Mouse (Mus musculus) limb, embryonic 10.5 days (tissue): ENCODE measurements at regions not wholly inside any gene's neighbourhood (a gene's known extent, or its start where the extent isn't known, plus 50 kb on each side); places are given as distances from the start of the nearest gene placed in this dataset.

Experiments
- DNase-seq: peaks from one replicate; pipeline ENCODE4 v3.0.0-alpha.2; 2017; ENCODE audit warnings: low spot score
- H3K27ac ChIP-seq: fragments of 300-500 bp; sonication (generic); 2 replicates; pipeline ENCODE4 v1.5.1; 2016; ENCODE audit warnings: mild to moderate bottlenecking
- H3K27me3 ChIP-seq: fragments of 300-500 bp; sonication (generic); 2 replicates; pipeline ENCODE4 v1.6.1; 2016; ENCODE audit warnings: low read depth, mild to moderate bottlenecking; ENCODE audit not compliant: poor library complexity, severe bottlenecking
- H3K36me3 ChIP-seq: fragments of 300-500 bp; sonication (generic); 2 replicates; pipeline ENCODE4 v1.6.1; 2016; ENCODE audit warnings: mild to moderate bottlenecking, moderate library complexity
- H3K4me1 ChIP-seq: fragments of 300-500 bp; sonication (generic); 2 replicates; pipeline ENCODE4 v1.6.1; 2016
- H3K4me3 ChIP-seq: fragments of 300-500 bp; sonication (generic); 2 replicates; pipeline ENCODE4 v1.5.1; 2016; ENCODE audit warnings: mild to moderate bottlenecking, moderate library complexity
- H3K9me3 ChIP-seq: fragments of 300-500 bp; sonication (generic); replicated peaks from 2 replicates; pipeline ENCODE4 v1.6.1; 2016; ENCODE audit warnings: mild to moderate bottlenecking
- WGBS: fragments of 180-500 bp; shearing (Covaris S2); methylation state at CpG from one replicate; pipeline ENCODE4 v1.1.7; 2016; 5-methylcytosine and 5-hydroxymethylcytosine counted together

- H3K27ac ChIP-seq = no peak overlapping the region
- no peak for DNase-seq
- H3K27me3 ChIP-seq = no peaks in the 10 kb centered on the region
- H3K9me3 ChIP-seq = no peaks in the 10 kb centered on the region
- WGBS = 84% methylated on average over 2 of the region's 2 CpGs
- H3K4me3 ChIP-seq = no peak overlapping the region
- H3K36me3 ChIP-seq = no peaks in the 10 kb centered on the region
- peaks cover 24% of the 10 kb centered on the region for H3K4me1 ChIP-seq
Observed at GRCm38 (mm10) chr4:12780254-12780653, 608.4 kb upstream of the Fam92a start.

- WGBS = 91% methylated on average over 1 of the region's 1 CpGs
Observed at GRCm38 (mm10) chr4:12779211-12779610, 607.4 kb upstream of the Fam92a start.

GRCm38 (mm10) chr4:12778163-12778562 is 606.3 kb upstream of the Fam92a start:
- no peak overlapping the region for H3K27ac ChIP-seq
- no peak for DNase-seq
- H3K4me1 ChIP-seq = peaks cover 39% of the 10 kb centered on the region
- H3K9me3 ChIP-seq = no peaks in the 10 kb centered on the region
- 84% methylated on average over 2 of the region's 2 CpGs for WGBS
- H3K36me3 ChIP-seq = no peaks in the 10 kb centered on the region
- H3K27me3 ChIP-seq = no peaks in the 10 kb centered on the region
- no peak overlapping the region for H3K4me3 ChIP-seq

More at GRCm38 (mm10) chr4:12779211-12779610, 607.4 kb upstream of the Fam92a start:
- Histone ChIP-seq H3K36me3 (no peaks in the 10 kb centered on the region), H3K27ac (no peak overlapping the region), H3K9me3 (no peaks in the 10 kb centered on the region), H3K4me3 (no peak overlapping the region), H3K4me1 (peaks cover 34% of the 10 kb centered on the region), H3K27me3 (no peaks in the 10 kb centered on the region)
- DNase-seq = no peak

GRCm38 (mm10) chr4:12776217-12776578 is 604.4 kb upstream of the Fam92a start:
- WGBS = 42% methylated on average over 2 of the region's 2 CpGs
- no peaks in the 10 kb centered on the region for H3K36me3 ChIP-seq
- H3K4me3 ChIP-seq = no peak overlapping the region
- no peaks in the 10 kb centered on the region for H3K27me3 ChIP-seq
- DNase-seq = peak; percentile 43
- H3K9me3 ChIP-seq = no peaks in the 10 kb centered on the region
- peak overlapping the region; percentile 51 for H3K27ac ChIP-seq
- peaks cover 29% of the 10 kb centered on the region for H3K4me1 ChIP-seq

- H3K27me3 ChIP-seq = no peaks in the 10 kb centered on the region
- no peaks in the 10 kb centered on the region for H3K9me3 ChIP-seq
- WGBS = 57% methylated on average over 3 of the region's 3 CpGs
- 0 out of 2 replicates have a peak overlapping the region, but pooled peaks have one; percentile 12 for H3K27ac ChIP-seq
- H3K4me1 ChIP-seq = peaks cover 29% of the 10 kb centered on the region
- no peak for DNase-seq
- H3K4me3 ChIP-seq = no peak overlapping the region
- H3K36me3 ChIP-seq = no peaks in the 10 kb centered on the region
Observed at GRCm38 (mm10) chr4:12775524-12776216, 603.9 kb upstream of the Fam92a start.

- Histone ChIP-seq H3K27me3 (no peaks in the 10 kb centered on the region), H3K4me1 (peaks cover 34% of the 10 kb centered on the region), H3K27ac (0 out of 2 replicates have a peak overlapping the region, but pooled peaks have one; percentile 12), H3K4me3 (no peak overlapping the region), H3K36me3 (no peaks in the 10 kb centered on the region), H3K9me3 (no peaks in the 10 kb centered on the region)
- 70% methylated on average over 4 of the region's 4 CpGs for whole genome bisulfite sequencing
- DNase-seq = no peak
Observed at GRCm38 (mm10) chr4:12775090-12775489, 603.3 kb upstream of the Fam92a start.

- Histone ChIP-seq H3K9me3 (no peaks in the 10 kb centered on the region), H3K4me1 (peaks cover 36% of the 10 kb centered on the region), H3K36me3 (no peaks in the 10 kb centered on the region), H3K4me3 (no peak overlapping the region), H3K27ac (no peak overlapping the region), H3K27me3 (no peaks in the 10 kb centered on the region)
- 56% methylated on average over 5 of the region's 5 CpGs for WGBS
- DNase-seq = no peak
Observed at GRCm38 (mm10) chr4:12774671-12775070, 602.9 kb upstream of the Fam92a start.

- Histone ChIP-seq H3K27me3 (no peaks in the 10 kb centered on the region), H3K27ac (no peak overlapping the region), H3K4me3 (no peak overlapping the region), H3K9me3 (no peaks in the 10 kb centered on the region), H3K4me1 (peaks cover 36% of the 10 kb centered on the region), H3K36me3 (no peaks in the 10 kb centered on the region)
- no peak for DNase-seq
- 76% methylated on average over 7 of the region's 7 CpGs for WGBS
Observed at GRCm38 (mm10) chr4:12773201-12773600, 601.4 kb upstream of the Fam92a start.

GRCm38 (mm10) chr4:12770131-12770780 is 598.4 kb upstream of the Fam92a start:
- H3K9me3 ChIP-seq = no peaks in the 10 kb centered on the region
- H3K4me1 ChIP-seq = peaks cover 21% of the 10 kb centered on the region
- H3K36me3 ChIP-seq = no peaks in the 10 kb centered on the region
- DNase-seq = no peak
- H3K27ac ChIP-seq = no peak overlapping the region
- WGBS = 67% methylated on average over 5 of the region's 5 CpGs
- no peak overlapping the region for H3K4me3 ChIP-seq
- no peaks in the 10 kb centered on the region for H3K27me3 ChIP-seq

- no peak for DNase-seq
- Histone ChIP-seq H3K4me3 (no peak overlapping the region), H3K4me1 (peaks cover 11% of the 10 kb centered on the region; the same call in 1 of the 2 replicates), H3K36me3 (no peaks in the 10 kb centered on the region), H3K27me3 (no peaks in the 10 kb centered on the region), H3K27ac (no peak overlapping the region), H3K9me3 (no peaks in the 10 kb centered on the region)
Observed at GRCm38 (mm10) chr4:12769092-12769491, 597.3 kb upstream of the Fam92a start.

GRCm38 (mm10) chr4:12766763-12767162 is 594.9 kb upstream of the Fam92a start:
- no peak for DNase-seq
- Histone ChIP-seq H3K9me3 (no peaks in the 10 kb centered on the region), H3K4me1 (peaks cover 7% of the 10 kb centered on the region; the same call in 1 of the 2 replicates), H3K27me3 (no peaks in the 10 kb centered on the region), H3K27ac (no peak overlapping the region), H3K4me3 (no peak overlapping the region), H3K36me3 (no peaks in the 10 kb centered on the region)
- WGBS = 58% methylated on average over 1 of the region's 1 CpGs

- no peak overlapping the region for H3K27ac ChIP-seq
- H3K4me3 ChIP-seq = no peak overlapping the region
- H3K9me3 ChIP-seq = no peaks in the 10 kb centered on the region
- H3K4me1 ChIP-seq = no peaks in the 10 kb centered on the region
- H3K27me3 ChIP-seq = no peaks in the 10 kb centered on the region
- 89% methylated on average over 2 of the region's 2 CpGs for WGBS
- DNase-seq = no peak
- H3K36me3 ChIP-seq = no peaks in the 10 kb centered on the region
Observed at GRCm38 (mm10) chr4:12750817-12751216, 579.0 kb upstream of the Fam92a start.

- 73% methylated on average over 1 of the region's 1 CpGs for WGBS
- DNase-seq = no peak
Observed at GRCm38 (mm10) chr4:12749874-12750273, 578.1 kb upstream of the Fam92a start.

More at GRCm38 (mm10) chr4:12749874-12750273, 578.1 kb upstream of the Fam92a start:
- Histone ChIP-seq H3K4me1 (no peaks in the 10 kb centered on the region), H3K9me3 (no peaks in the 10 kb centered on the region), H3K4me3 (no peak overlapping the region), H3K27ac (no peak overlapping the region), H3K27me3 (no peaks in the 10 kb centered on the region), H3K36me3 (no peaks in the 10 kb centered on the region)
